Mouse (Mus musculus) A20 (cell line): ENCODE results near the gene Ky.

Source experiments
- DNase-seq: peaks from one replicate; pipeline ENCODE4 v3.0.0-alpha.2; 2011; ENCODE audit warnings: low read depth, low spot score

Ky gene

DNA sequence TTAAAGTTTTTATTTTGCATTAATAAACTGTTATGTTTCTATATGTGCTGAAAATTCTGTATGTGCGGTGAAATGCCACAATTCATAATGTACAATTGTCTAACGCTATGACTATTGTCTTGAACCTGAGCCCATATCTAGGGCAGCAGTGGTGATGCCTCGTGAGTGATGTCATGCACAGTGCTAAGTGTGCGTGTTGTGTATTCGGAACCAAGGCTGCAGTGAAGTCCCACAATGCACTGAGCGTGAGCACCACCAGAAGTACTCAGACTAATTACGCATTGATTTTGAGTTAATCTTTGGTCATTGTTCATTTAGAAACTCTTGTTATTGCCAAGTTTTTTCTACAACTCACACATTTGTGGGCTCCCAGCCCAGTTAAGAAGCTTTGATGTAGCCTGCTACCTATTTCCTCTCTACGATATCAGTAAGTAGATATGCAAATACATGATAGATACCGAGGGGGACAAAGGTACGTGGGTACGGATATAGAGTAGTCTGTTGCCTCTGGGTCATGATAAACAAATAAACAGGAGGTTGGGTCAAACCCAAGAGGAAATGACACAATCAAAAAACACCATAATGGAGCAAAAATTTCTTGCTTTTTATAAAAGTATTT lies 3.4 kb upstream of the Ky start:
- no peak for DNase-seq

DNA sequence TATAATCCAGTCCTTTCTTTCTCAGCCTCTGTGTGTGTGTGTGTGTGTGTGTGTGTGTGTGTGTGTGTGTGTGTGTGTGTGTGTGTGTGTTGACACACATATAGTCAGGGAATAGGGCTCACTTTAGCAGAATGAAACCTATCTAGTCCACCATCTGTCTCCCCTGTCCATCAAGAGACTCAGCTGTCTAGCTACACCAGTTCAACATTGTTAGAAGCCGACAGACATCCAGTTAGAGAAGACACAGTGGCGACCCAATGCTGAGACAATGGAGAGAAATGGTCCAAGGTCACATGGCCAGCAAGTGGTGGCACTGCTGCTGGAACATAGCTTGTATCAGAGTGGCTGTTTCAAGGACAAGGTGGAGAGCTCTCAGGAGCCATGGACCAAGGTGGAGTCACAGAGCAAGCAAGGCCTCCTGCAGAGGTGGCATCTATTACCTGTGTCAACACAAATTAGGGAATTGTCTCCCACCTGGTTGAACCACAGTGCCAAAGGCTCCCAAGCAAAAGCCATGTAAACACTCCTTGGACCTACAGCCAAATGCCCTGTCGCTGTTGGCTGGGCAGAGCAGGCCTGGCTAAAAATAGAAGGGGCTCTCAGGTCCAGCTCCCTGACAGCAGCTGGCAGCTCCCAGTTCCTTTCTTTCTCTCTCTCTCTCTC lies 703 bp upstream of the Ky start:
- DNase-seq, result no peak

DNA sequence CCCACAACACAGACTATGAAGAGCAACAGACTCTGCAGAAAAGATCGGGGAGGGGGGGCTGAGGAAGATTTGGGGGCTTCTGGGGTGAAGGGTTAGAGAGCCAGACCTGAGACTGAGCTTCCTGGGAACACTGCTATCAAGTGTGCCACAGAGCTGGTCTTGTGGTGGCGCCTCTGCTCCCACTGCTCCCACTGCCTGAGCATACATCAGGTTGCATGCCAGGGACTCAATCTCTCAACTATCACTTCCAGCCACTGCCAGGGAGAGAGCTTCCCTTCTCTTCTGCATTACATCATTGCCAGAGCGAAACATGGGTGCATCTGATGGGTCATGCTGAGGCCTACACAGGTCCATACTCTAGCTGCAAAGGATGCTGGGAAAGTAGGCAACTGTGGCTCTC lies 2.8 kb downstream of the Ky start:
- no peak for DNase-seq

DNA sequence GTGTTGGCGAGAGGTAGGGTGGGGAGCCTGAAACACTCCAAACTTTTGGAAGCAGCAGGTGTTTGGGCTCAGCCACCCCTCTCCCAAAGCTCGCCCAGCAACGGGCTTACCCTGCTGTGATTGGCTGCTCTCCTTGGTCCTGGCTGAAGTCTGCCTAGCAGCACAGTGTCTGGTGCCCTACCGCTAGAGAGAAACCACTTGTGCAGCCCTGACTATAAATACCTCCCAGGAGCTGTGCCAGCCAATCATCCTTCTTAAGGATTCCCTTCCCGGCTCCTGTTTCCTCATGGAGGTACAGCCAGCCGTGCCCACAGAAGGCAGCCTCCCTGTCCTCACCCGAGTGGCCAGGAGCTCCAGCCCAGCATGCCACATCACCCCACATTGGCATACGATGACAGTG lies 5.9 kb downstream of the Ky start:
- no peak for DNase-seq

DNA sequence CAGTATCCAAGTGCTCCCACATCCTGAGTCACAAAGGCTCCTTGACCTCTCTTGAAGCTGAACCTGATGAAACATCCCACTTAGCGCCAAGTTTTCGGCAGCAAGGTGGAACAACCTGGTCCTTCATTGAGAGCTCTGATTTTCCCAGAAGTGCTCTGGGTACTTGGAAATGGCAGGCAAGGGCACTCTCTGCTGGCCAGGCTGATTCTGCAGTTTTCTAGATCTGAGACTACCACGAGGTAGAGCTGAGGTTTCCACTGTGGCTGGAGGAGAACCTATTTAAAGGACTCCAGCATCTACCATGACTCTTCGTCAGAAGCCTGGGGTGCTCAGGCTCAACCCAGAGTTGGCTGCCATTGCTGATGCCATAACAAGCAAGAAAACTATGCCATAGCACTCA lies 8.0 kb downstream of the Ky start:
- no peak for DNase-seq

DNA sequence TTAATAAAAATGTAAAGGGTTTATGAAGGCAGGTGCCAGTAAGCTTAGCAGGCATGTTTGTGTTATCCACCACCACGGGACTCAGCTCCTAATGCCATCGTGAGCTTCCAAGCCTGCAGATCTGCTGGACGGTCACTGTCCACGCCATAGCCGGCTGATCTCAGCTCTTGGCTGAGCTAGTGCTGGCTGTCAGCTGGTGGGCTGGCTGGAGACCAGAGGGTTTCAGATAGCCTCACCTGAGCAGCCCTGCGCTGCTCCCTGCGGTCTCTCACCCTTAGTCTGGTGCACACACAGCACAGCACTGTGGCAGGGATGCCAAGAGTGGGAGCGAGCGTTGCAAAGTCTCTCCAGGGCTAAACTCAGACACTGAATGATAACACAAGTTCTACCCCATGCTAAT lies 12.9 kb downstream of the Ky start:
- no peak for DNase-seq

DNA sequence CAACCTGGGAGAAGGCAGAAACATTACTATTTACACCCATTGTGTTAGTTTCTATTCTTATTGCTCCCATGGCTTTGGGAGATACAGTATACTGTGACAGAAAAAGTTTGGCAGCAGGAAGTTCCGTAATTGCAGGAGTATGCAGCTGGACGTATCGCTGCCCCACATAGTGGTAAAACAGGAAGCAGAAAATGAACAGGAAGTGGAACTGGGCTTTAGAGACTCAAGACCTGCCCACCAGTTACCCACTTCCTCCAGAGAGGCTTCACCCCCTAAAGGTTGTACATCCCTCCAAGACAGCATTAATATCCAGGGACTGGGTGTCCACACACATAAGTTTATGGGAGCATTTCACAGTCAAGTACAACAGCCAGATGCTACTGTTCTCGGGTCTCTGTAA lies 15.8 kb downstream of the Ky start:
- DNase-seq, result peak; percentile 33

DNA sequence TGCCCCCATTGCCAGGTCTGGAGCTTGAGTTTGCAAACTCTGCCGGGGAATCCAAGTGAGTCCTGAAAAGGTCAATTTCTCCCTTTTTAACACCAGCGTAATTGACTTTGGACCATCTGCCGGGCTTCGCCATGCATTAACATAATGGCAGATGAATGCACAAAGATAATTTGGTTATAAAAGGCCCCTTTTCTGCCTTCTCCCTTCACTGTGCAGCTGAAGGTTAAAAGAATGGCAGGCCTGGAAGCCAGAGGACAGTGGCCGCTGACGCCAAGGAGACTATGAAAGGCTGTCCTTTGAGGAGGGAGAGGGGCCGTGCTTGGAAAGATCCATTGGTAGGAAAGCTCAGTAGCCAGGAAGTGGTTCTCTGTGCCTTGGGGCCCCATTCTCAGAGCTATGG lies 22.6 kb downstream of the Ky start:
- no peak for DNase-seq

DNA sequence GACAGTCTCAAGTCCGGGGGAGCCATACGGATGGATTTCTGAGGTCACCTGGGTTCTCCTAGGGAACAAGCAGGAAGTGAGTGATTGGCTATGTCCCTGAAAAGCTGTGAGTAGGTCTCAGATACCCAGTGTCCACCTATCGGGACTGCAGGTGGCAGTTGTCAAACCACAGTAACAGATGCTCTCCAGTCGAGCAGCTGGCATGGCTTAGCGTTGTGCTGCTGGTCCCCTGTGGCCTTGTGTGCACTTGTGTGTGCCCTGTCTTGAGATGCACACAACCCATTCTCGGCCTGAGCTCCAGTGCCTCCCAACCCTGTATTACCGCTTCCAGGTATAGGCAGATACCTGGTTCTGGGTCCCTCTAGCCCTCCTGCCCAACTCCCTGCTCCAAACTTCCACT lies 23.0 kb downstream of the Ky start:
- no peak for DNase-seq

DNA sequence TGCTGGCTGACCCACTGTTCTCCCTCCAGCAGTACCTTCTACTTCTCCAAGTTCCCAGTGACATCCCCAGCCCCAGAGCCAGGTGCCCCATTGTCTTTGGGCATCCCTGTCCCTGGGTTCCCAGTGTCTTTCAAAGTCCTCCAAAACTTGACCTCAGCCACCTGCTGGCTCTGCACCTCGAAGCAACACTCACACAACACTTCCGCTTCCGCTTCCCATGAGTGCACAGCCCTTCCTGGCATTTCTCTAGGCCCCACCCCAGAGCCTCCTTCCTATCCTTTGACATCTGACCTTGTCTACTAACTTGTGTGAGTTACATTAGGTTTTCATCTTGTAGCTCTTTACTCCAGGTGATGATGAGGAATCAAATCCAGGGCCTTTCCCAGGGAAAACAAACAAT lies 23.5 kb downstream of the Ky start:
- DNase-seq, result no peak

DNA sequence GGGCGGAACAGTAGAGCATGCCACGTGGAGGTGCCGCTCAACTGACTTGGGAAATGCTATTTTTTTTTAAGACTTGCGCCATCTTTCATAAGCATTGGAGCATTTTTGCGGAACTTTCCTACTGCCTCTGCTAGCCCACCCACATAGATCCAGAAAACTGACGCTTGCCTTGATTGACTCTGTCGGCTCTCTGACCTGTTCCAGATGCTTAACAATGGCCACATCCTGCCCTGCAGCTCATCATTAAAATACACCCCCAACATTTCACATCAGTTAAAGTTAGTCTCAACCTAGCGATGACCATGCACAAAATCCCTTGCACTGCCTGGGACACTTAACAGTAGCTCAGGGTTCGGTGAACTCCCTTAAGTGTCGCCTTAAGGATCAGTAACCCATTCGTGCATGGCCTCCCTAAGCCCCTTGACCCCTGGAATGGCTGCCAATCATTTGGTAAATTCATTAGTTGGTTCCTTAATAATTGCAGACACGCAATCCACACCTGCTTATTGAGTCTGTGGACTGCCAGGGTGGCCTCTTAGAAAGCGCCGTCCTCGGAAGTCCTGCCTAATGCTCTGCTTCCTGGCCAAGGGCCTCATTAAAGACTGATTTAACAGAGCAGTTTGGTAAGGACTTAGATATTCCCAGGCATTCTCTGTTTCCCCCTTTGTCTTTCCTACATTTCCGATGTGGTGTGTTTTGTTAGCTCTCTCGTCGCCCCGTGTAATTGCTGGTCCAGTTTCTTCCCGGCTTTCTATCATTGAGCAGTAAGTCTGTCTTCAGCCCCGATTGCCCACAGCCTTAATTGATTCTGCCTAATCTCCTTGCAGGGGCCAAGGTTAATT lies 25.7 kb downstream of the Ky start:
- no peak for DNase-seq

DNA sequence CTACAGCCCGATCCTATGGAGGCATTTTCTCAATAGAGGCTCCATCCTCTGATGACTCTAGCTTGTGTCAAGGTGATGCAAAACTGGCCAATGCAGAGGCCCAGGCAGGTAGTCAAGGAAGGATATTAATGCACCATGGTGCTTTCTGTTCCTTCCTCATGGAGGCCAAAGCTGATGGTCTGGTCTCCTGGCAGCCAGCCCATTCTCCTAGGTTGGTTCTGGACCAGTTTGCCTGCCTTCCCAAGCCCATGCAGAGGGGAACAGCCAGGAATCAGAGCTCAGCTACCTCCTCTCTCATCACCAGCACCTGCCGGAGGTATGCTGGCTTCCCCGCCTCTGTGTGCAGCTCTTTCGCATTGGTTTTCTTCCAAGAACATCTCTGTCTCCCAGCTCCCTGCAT lies 31.4 kb downstream of the Ky start:
- DNase-seq, result no peak

DNA sequence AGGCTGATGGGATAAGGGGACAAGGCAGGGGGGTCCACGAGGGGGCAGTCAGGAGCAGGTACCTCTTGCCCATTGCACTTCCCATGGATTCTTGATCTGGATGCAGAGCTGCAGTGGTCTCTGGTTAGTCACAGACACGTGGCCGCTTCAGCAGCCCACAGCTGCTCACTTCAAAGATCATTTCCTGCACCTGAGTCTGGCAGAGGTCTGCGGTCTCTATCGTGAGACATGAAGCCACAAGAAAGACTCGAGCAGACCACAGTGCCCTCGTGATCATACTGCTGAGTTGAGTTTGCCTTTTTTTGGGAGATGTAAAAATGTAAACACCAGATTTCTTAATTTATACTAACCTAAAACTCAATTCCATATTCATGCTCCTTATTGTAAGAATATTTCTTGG lies 34.1 kb downstream of the Ky start:
- peak; percentile 5 for DNase-seq

DNA sequence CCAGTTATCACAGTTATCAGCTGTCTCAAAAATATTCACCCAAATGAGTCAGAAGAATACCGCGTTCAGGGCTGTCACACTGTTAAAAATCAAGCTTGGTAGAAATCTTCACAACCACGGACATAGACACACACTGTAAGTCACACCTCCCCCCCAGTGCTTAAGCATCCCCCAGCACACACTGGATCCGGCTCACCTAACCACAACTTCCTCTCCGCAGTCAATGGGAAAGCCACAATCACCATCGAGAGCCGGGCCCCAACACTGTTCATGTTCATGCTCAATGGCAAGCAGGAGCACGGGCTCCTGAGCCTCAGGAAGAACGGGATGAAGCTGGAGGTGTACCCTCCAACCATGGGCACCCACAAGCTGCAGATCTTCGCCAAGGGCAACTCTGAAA lies 36.1 kb downstream of the Ky start:
- DNase-seq, result peak; percentile 19

DNA sequence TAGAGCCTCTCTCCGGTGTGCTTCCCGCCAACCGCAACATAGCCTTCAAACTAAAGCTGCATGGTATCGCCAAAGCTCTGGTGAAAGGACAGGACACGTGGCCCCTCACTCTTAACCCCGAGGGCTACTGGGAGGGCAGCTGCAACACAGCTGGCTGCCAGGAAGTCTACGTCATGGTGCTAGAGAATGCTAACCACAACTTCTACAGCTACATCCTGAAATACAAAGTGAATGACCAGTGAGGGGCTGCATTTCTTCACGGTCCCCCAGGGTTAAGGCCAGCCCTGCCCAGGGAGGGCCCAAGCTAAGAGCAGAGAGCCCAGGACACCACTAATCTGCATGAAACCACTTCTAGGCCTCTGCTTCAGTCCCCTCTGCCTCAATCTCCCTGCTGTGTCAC lies 37.0 kb downstream of the Ky start:
- no peak for DNase-seq

DNA sequence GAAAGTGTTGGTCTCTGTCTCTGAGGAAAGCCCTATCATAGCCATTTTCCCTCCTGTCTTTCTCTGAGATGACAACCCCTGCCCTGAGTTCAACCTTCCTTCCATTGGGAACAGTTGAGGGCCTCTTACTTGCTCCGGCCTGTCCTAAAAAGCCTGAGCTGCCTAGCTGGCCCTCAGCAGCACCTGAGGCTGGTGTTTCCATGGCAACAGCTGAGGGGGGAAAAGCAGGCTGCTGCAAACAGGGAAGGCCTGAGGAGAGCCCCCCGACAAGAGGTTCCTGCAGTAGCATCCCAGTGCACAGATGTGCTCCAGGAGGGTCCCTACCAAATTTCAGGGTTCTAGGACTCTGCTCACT lies 38.2 kb downstream of the Ky start:
- DNase-seq, result no peak

DNA sequence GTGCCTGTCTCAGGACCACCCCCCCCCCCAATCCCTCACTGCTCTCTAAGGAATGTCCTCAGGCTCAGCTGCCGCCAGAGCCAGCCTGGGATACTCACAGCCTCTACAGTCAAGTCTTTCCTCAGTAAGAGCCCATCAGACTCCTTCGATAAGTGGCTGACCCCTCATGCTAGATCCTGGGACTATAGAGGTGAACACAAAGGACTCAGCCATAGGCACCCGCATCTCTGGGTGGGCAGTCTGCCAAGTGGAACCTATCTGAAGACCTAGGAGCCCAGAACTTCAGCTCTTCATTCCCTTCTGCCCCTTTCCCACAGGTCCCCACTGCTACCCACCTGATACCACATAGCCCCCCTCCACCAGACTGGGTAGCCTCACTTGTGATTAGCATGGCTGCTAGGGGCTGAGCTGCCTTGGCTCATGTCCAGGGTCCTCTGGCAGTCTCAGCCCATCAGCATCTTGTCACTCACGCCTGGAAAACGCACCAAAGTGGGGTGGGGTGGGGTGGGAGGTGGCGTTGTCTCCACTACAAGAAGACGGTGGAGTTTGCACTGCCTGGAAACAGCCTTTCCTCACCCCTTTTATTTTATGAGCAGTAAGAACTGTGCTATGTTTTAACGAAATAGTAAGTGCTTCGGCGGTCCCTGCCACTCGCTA lies 38.7 kb downstream of the Ky start:
- no peak for DNase-seq

DNA sequence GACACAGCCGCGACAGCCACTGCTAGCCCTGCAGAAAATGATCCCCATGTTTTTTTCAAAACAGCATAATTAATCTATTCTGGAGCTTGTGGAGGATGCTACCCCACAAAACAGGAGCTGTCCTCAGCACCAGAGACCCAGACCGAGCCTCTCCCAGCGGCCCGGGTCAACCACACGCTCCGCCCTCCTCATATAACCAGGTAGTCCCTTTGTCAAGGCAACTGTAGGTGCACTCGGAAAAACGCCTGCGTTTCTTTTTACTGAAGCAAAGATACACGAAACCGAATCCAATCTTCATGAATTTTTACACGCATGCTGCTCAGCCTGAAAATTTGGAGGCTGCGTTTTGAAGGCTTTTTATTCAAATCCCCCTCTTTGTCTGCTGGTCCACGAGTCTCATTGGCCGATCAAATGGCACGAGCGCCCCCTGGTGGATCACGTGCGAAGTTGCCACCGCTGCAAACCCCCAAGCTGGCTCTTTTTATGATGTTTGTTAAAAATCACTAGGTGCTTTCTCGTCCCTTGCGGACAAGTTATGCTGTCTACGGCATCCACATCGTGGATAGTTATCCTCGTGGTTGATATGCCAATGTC lies 39.3 kb downstream of the Ky start:
- peak; percentile 67 for DNase-seq

DNA sequence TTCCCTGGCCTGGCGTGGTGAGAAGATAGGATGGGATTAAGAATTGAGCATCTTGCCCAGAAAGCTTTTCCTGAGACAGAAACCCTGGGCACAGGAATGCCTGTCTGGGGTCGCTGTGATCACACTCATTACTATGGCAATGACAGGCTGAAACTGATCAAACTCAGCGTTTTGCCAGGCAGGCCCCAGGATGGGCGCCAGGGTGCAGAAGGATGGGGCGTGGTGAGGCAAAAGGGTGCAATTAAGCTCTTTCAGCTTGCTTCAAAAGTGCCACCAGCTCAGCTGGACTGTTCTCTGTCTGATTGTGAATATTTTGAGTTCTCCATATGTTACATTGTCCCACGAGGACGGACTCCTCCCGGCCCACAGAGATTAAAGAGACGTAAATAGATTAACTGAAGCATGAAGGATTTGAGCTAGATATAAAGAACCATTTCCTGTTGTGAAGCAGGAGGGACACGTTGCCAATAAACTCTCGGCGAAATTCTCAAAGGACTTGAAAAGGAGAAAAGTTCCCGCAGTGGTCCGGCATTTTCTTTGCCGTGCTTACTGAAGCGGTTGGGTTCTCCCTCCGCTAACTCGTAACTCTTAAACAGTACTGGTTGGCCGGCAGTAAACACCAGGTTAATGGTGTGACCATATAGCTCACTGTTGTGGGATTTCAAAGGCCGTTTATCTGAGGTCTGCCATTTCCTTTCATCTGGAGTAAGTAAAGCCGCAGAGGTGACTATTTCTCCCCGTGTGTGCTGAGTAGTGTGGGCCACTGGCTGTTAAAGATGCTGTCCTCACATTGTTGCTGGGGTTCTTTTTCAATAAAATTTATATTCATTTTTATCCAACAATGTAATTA lies 40.1 kb downstream of the Ky start:
- DNase-seq, result no peak

DNA sequence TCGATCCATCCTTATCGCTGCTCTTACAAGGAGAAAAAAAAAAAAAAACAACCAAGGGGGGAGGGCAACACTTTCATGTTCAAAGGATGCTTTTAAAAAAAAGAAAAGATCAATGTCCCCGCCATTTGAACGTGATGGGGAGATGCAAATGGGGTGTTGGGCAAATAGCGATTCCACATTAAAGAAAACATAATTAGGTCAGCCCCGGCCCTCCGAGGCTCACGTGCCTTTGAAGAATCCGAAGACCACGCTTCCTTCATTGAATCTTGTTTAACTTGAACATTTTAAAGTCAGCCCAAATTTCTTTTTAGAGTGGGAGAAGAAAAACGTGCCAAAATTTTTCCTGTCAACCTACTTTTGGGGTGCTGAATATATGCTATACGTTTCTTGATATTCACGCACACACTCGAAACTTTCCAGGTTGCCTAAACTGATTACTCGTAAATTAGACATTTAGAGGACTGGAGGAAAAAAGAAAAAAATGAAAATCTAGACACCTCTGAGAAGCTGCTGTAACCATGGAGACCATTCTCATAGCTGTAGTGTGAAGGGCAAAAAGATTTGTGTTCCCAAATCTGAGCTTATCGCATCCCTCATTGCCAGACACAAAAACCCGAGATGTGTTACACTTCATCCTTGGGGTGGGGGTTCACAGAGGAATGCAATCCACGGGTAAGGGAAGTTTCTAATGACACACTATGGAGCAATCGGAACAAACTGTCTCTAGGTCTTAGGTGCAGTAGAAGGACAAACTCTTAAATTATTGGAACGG lies 40.9 kb downstream of the Ky start:
- DNase-seq, result no peak

DNA sequence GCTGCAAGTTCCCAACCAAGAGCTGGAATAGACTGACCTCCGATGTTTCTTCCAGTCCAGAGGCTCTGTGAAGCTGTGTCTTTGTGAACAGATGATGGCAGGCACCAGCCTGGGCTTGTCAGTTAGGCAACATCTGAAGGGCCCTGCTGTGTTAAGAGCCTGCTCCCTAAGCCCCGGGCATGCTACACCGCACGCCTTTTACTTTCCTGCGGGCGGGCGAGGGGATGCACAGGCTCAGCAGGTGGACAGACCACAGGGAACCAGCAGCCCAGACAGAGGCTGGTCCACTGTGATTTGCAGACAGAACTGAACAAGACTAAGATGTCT lies 41.4 kb downstream of the Ky start:
- no peak for DNase-seq
